Mouse (Mus musculus) cerebellum, adult 2 months (tissue): ENCODE measurements at regions not wholly inside any gene's neighbourhood (a gene's known extent, or its start where the extent isn't known, plus 50 kb on each side); places are given as distances from the start of the nearest gene placed in this dataset.

Experiments used
- CTCF ChIP-seq: fragments of 200-500 bp; IDR thresholded peaks from 2 replicates; pipeline ENCODE4 v1.5.1; 2011; ENCODE audit warnings: low read depth, mild to moderate bottlenecking, control low read depth, low read length, moderate library complexity, borderline replicate concordance; ENCODE audit not compliant: insufficient read depth
- POLR2A ChIP-seq: fragments of 200-500 bp; IDR thresholded peaks from 2 replicates; pipeline ENCODE4 v1.6.1; 2011; ENCODE audit warnings: low read length, control low read depth, borderline replicate concordance; ENCODE audit not compliant: insufficient read depth

GRCm38 (mm10) chr16:12802651-12803050 is 306.8 kb upstream of the Ercc4 start:
- TF ChIP-seq CTCF = no peak
- no peak for TF ChIP-seq POLR2A
